Mouse (Mus musculus): ENCODE data around the gene Nadk2. TPM values are rescaled to one million over a fixed set of nuclear protein-coding genes. Genes with fewer than 3 reads are reported as not detected.

The Nadk2 gene
- polyA plus RNA-seq, 1 experiment from 2014 or later: 22.7 TPM

GRCm38 (mm10) chr15:9100446-9101077 is 29.5 kb downstream of the Nadk2 start:
- ATAC-seq: peak; percentile 65
- no peaks in the 10 kb centered on the region for H3K9me3 ChIP-seq (ENCODE audit: control insufficient read depth, low read length)
- no peak overlapping the region for H3K4me2 ChIP-seq (ENCODE audit: low read length)
- no peak overlapping the region for H3K9ac ChIP-seq (replicated peaks; ENCODE audit: low read depth, low read length)
- no peak overlapping the region for H3K4me3 ChIP-seq (replicated peaks; ENCODE audit: low read length)
- 63% methylated on average over 10 of the region's 10 CpGs for WGBS
- no peak overlapping the region for H3K27ac ChIP-seq (ENCODE audit: low read length)
- no peaks in the 10 kb centered on the region for H3K4me1 ChIP-seq (replicated peaks; ENCODE audit: control insufficient read depth, insufficient read depth, low read length)
- no peaks in the 10 kb centered on the region for H3K27me3 ChIP-seq (replicated peaks; ENCODE audit: control insufficient read depth, insufficient read depth, low read length)
- H3K36me3 ChIP-seq (ENCODE audit: control insufficient read depth, insufficient read depth): peaks cover 2% of the 10 kb centered on the region

DNA sequence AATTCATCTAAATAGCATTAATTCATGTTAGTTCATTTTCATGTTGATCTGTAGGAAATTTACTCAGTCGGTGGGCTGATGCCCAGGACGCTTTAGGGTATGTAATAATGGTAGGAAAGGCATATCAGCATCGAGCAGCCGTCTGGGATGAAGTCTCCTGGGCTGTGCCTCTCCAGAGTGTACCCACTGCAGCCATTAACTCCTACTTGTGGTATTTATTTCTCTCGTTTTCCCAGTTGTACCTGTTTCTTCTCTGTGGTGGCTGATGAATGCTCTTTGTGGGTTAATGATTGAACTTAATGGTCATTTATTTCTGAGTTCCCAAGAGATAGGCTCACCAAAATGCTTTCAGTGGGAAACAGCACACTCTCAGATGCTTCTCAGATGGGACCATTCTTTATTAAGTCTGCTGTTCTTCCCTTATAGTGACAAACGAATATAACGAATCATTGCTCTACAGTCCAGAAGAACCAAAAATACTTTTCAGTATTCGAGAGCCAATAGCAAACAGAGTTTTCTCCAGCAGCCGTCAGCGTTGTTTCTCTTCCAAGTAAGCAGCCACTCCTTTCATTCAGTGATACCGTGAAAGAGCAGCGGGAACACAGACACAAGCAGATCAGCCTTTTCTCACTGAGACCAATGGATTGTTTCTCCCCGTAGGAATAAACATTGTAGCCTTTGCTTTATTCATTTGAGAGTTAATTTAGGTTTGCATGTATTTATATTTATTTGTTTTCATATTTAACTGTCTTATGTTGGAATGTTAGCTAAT is 35.4 kb downstream of the Nadk2 start:
- Histone ChIP-seq H3K27ac (ENCODE audit: low read length) (no peak overlapping the region), H3K9ac (replicated peaks; ENCODE audit: low read depth, low read length) (no peak overlapping the region), H3K9me3 (ENCODE audit: control insufficient read depth, low read length) (no peaks in the 10 kb centered on the region), H3K4me1 (replicated peaks; ENCODE audit: control insufficient read depth, insufficient read depth, low read length) (no peaks in the 10 kb centered on the region), H3K4me2 (ENCODE audit: low read length) (no peak overlapping the region), H3K27me3 (replicated peaks; ENCODE audit: control insufficient read depth, insufficient read depth, low read length) (no peaks in the 10 kb centered on the region), H3K4me3 (replicated peaks; ENCODE audit: low read length) (no peak overlapping the region), H3K36me3 (ENCODE audit: control insufficient read depth, insufficient read depth) (peaks cover 8% of the 10 kb centered on the region)
- ATAC-seq: no peak
- 82% methylated on average over 13 of the region's 13 CpGs for WGBS

DNA sequence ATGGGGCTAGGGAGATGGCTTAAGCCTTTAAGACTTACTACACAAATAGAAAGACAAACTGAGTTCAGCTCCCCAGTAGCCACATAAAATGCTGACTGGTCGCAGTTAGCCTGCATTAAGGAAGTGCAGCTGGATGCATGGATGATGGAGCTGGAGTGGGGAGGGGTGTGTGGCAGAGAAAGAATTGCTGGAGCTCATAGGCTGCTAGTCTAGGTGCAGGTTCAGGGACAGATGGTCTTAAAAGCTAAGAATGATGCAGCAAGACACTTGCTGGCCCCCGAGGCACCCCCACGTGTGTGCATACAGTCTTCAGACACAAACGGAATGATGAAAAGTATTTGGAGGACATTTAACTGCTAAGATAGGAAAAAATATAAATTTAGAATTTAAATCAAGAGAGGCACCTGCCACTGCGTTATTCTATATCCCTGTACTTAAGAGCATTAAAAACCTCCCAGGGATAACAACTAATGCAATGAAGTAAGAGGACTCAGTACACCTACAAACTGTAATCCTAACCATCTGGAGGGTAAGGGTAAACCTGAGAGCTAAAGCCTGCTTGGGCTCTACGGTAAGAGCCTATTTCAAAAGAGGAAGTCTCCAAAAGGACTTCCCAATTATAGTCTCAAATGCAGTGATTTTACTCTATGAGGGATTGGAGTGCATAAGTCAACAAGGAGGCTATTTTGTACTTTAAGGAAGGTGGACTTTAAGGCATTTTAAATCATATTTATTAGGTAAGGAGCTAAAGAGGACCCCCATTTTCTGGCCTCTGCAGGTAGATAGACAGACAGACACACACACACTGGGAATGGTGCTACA is 39.7 kb downstream of the Nadk2 start:
- H3K4me3 ChIP-seq (replicated peaks; ENCODE audit: low read length): no peak overlapping the region
- peaks cover 18% of the 10 kb centered on the region for H3K36me3 ChIP-seq (ENCODE audit: control insufficient read depth, insufficient read depth)
- no peak overlapping the region for H3K4me2 ChIP-seq (ENCODE audit: low read length)
- H3K4me1 ChIP-seq (replicated peaks; ENCODE audit: control insufficient read depth, insufficient read depth, low read length): no peaks in the 10 kb centered on the region
- 83% methylated on average over 6 of the region's 6 CpGs for WGBS
- ATAC-seq: no peak
- no peak overlapping the region for H3K27ac ChIP-seq (ENCODE audit: low read length)
- no peak overlapping the region for H3K9ac ChIP-seq (replicated peaks; ENCODE audit: low read depth, low read length)
- no peaks in the 10 kb centered on the region for H3K9me3 ChIP-seq (ENCODE audit: control insufficient read depth, low read length)
- H3K27me3 ChIP-seq (replicated peaks; ENCODE audit: control insufficient read depth, insufficient read depth, low read length): no peaks in the 10 kb centered on the region

DNA sequence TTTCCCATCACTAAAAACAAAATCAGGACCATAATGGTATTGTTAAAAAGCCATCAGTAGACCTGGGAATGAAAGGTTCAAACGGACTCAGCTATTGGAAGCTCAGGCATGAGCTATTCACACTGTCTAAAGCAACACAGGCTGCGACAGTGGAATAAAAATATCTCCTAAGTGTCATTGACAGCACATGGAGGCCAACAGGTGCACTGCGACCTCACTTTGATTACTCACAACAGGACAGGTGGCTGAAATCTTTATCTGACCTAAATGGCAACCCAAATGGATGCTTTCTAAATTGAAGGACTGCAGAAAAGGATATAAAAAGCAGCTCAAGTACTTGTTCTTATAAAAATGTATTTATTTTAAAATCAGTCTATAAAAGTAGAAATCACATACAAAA is 40.6 kb downstream of the Nadk2 start:
- Histone ChIP-seq H3K36me3 (ENCODE audit: control insufficient read depth, insufficient read depth) (peaks cover 22% of the 10 kb centered on the region), H3K4me3 (replicated peaks; ENCODE audit: low read length) (no peak overlapping the region), H3K4me2 (ENCODE audit: low read length) (no peak overlapping the region), H3K27ac (ENCODE audit: low read length) (no peak overlapping the region), H3K4me1 (replicated peaks; ENCODE audit: control insufficient read depth, insufficient read depth, low read length) (no peaks in the 10 kb centered on the region), H3K9ac (replicated peaks; ENCODE audit: low read depth, low read length) (no peak overlapping the region), H3K27me3 (replicated peaks; ENCODE audit: control insufficient read depth, insufficient read depth, low read length) (no peaks in the 10 kb centered on the region), H3K9me3 (ENCODE audit: control insufficient read depth, low read length) (no peaks in the 10 kb centered on the region)
- WGBS: 84% methylated on average over 3 of the region's 3 CpGs
- ATAC-seq: no peak

GRCm38 (mm10) chr15:9113556-9113955 is 42.5 kb downstream of the Nadk2 start:
- no peak overlapping the region for H3K4me3 ChIP-seq (replicated peaks; ENCODE audit: low read length)
- no peak overlapping the region for H3K4me2 ChIP-seq (ENCODE audit: low read length)
- ATAC-seq: no peak
- 80% methylated on average over 9 of the region's 9 CpGs for WGBS
- no peak overlapping the region for H3K27ac ChIP-seq (ENCODE audit: low read length)
- H3K4me1 ChIP-seq (replicated peaks; ENCODE audit: control insufficient read depth, insufficient read depth, low read length): no peaks in the 10 kb centered on the region
- no peaks in the 10 kb centered on the region for H3K27me3 ChIP-seq (replicated peaks; ENCODE audit: control insufficient read depth, insufficient read depth, low read length)
- H3K9ac ChIP-seq (replicated peaks; ENCODE audit: low read depth, low read length): no peak overlapping the region
- H3K36me3 ChIP-seq (ENCODE audit: control insufficient read depth, insufficient read depth): peaks cover 20% of the 10 kb centered on the region
- no peaks in the 10 kb centered on the region for H3K9me3 ChIP-seq (ENCODE audit: control insufficient read depth, low read length)

DNA sequence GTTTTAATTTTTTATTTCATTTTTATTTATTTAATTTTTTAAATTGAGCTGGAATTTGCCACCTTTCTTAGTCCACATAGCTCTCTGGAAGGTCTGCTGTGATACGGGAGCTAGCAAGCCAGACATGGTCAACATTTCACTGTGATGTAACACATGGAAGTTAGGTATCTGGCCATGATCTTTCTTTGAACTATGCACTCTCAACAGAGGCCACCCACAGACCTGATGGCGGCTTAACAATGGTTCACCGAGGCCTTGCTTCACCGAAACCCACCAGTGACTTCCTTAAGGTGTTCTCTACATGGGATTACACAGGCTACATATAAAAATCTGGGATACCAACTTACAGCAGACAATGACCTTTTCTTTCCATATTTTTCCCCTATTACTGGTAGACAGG is 43.1 kb downstream of the Nadk2 start:
- Histone ChIP-seq H3K27ac (ENCODE audit: low read length) (no peak overlapping the region), H3K9ac (replicated peaks; ENCODE audit: low read depth, low read length) (no peak overlapping the region), H3K9me3 (ENCODE audit: control insufficient read depth, low read length) (no peaks in the 10 kb centered on the region), H3K4me2 (ENCODE audit: low read length) (no peak overlapping the region), H3K27me3 (replicated peaks; ENCODE audit: control insufficient read depth, insufficient read depth, low read length) (no peaks in the 10 kb centered on the region), H3K36me3 (ENCODE audit: control insufficient read depth, insufficient read depth) (peaks cover 20% of the 10 kb centered on the region), H3K4me1 (replicated peaks; ENCODE audit: control insufficient read depth, insufficient read depth, low read length) (no peaks in the 10 kb centered on the region), H3K4me3 (replicated peaks; ENCODE audit: low read length) (no peak overlapping the region)
- WGBS: 87% methylated on average over 4 of the region's 4 CpGs
- ATAC-seq: no peak

- no peaks in the 10 kb centered on the region for H3K9me3 ChIP-seq (ENCODE audit: control insufficient read depth, low read length)
- ATAC-seq: no peak
- no peak overlapping the region for H3K27ac ChIP-seq (ENCODE audit: low read length)
- no peak overlapping the region for H3K4me3 ChIP-seq (replicated peaks; ENCODE audit: low read length)
- H3K9ac ChIP-seq (replicated peaks; ENCODE audit: low read depth, low read length): no peak overlapping the region
- WGBS: 87% methylated on average over 5 of the region's 5 CpGs
- H3K36me3 ChIP-seq (ENCODE audit: control insufficient read depth, insufficient read depth): peaks cover 20% of the 10 kb centered on the region
- H3K27me3 ChIP-seq (replicated peaks; ENCODE audit: control insufficient read depth, insufficient read depth, low read length): no peaks in the 10 kb centered on the region
- no peaks in the 10 kb centered on the region for H3K4me1 ChIP-seq (replicated peaks; ENCODE audit: control insufficient read depth, insufficient read depth, low read length)
- no peak overlapping the region for H3K4me2 ChIP-seq (ENCODE audit: low read length)
Measured at GRCm38 (mm10) chr15:9114599-9114998, 43.5 kb downstream of the Nadk2 start.

DNA sequence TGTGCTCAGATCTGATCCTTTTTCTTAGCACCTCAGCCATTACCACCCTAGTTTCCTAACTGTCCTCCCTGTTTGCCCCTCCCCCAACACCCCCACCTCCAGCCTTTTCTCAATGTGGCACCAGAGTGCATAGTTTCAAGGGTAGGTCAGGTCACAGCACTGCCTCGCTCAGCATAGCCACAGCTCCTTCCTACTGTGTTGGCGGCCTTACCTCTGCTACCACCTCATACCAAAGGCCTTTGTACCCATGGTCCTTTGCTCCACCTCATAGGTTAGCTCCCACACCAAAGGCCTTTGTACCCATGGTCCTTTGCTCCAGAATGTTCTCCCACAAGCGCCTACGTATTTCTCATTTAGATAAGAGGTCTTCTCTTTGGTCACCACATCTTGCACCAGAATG is 47.8 kb downstream of the Nadk2 start:
- 92% methylated on average over 4 of the region's 4 CpGs for WGBS
- H3K4me1 ChIP-seq (replicated peaks; ENCODE audit: control insufficient read depth, insufficient read depth, low read length): no peaks in the 10 kb centered on the region
- H3K4me2 ChIP-seq (ENCODE audit: low read length): no peak overlapping the region
- H3K27me3 ChIP-seq (replicated peaks; ENCODE audit: control insufficient read depth, insufficient read depth, low read length): no peaks in the 10 kb centered on the region
- no peak for ATAC-seq
- no peak overlapping the region for H3K9ac ChIP-seq (replicated peaks; ENCODE audit: low read depth, low read length)
- no peaks in the 10 kb centered on the region for H3K9me3 ChIP-seq (ENCODE audit: control insufficient read depth, low read length)
- H3K4me3 ChIP-seq (replicated peaks; ENCODE audit: low read length): no peak overlapping the region
- peaks cover 20% of the 10 kb centered on the region for H3K36me3 ChIP-seq (ENCODE audit: control insufficient read depth, insufficient read depth)
- no peak overlapping the region for H3K27ac ChIP-seq (ENCODE audit: low read length)

- H3K4me3 ChIP-seq (replicated peaks; ENCODE audit: low read length): no peak overlapping the region
- peaks cover 26% of the 10 kb centered on the region for H3K36me3 ChIP-seq (ENCODE audit: control insufficient read depth, insufficient read depth)
- H3K4me2 ChIP-seq (ENCODE audit: low read length): no peak overlapping the region
- no peaks in the 10 kb centered on the region for H3K9me3 ChIP-seq (ENCODE audit: control insufficient read depth, low read length)
- H3K4me1 ChIP-seq (replicated peaks; ENCODE audit: control insufficient read depth, insufficient read depth, low read length): no peaks in the 10 kb centered on the region
- H3K9ac ChIP-seq (replicated peaks; ENCODE audit: low read depth, low read length): no peak overlapping the region
- no peak overlapping the region for H3K27ac ChIP-seq (ENCODE audit: low read length)
- peak; percentile 71 for ATAC-seq
- 96% methylated on average over 2 of the region's 2 CpGs for WGBS
- no peaks in the 10 kb centered on the region for H3K27me3 ChIP-seq (replicated peaks; ENCODE audit: control insufficient read depth, insufficient read depth, low read length)
Measured at GRCm38 (mm10) chr15:9120081-9120480, 49.0 kb downstream of the Nadk2 start.
